Mouse (Mus musculus): ENCODE data around the gene Spryd3. TPM values are rescaled to one million over a fixed set of nuclear protein-coding genes. Genes with fewer than 3 reads are reported as not detected.

Gene Spryd3
- polyA plus RNA-seq, 1 experiment: 12.8 TPM

- Histone ChIP-seq H3K4me1 (ENCODE audit: control insufficient read depth, insufficient read depth, insufficient read length, low read length) (peaks cover 2% of the 10 kb centered on the region; the same call in 1 of the 2 replicates), H3K4me3 (ENCODE audit: insufficient read depth, low read depth, low read length) (no peak overlapping the region), H3K27ac (replicated peaks; ENCODE audit: low read depth, low read length) (no peak overlapping the region)
Observed at GRCm38 (mm10) chr15:102111495-102111829, 24.6 kb downstream of the Spryd3 start.

- H3K4me1 ChIP-seq (ENCODE audit: control insufficient read depth, insufficient read depth, insufficient read length, low read length): peaks cover 5% of the 10 kb centered on the region; the same call in 1 of the 2 replicates
- H3K4me3 ChIP-seq (ENCODE audit: insufficient read depth, low read depth, low read length): no peak overlapping the region
- H3K27ac ChIP-seq (replicated peaks; ENCODE audit: low read depth, low read length): no peak overlapping the region
Observed at GRCm38 (mm10) chr15:102110701-102111494, 25.1 kb downstream of the Spryd3 start.

GRCm38 (mm10) chr15:102110271-102110670 is 25.8 kb downstream of the Spryd3 start:
- Histone ChIP-seq H3K27ac (replicated peaks; ENCODE audit: low read depth, low read length) (no peak overlapping the region), H3K4me3 (ENCODE audit: insufficient read depth, low read depth, low read length) (no peak overlapping the region), H3K4me1 (ENCODE audit: control insufficient read depth, insufficient read depth, insufficient read length, low read length) (peaks cover 8% of the 10 kb centered on the region; the same call in 1 of the 2 replicates)

GRCm38 (mm10) chr15:102108651-102109525 is 27.1 kb downstream of the Spryd3 start:
- Histone ChIP-seq H3K4me1 (ENCODE audit: control insufficient read depth, insufficient read depth, insufficient read length, low read length) (peaks cover 8% of the 10 kb centered on the region; the same call in 1 of the 2 replicates), H3K4me3 (ENCODE audit: insufficient read depth, low read depth, low read length) (no peak overlapping the region), H3K27ac (replicated peaks; ENCODE audit: low read depth, low read length) (0 out of 2 replicates have a peak overlapping the region, but pooled peaks have one; percentile 1)

- H3K27ac ChIP-seq (replicated peaks; ENCODE audit: low read depth, low read length): 0 out of 2 replicates have a peak overlapping the region, but pooled peaks have one; percentile 1
- H3K4me1 ChIP-seq (ENCODE audit: control insufficient read depth, insufficient read depth, insufficient read length, low read length): peaks cover 8% of the 10 kb centered on the region; the same call in 1 of the 2 replicates
- no peak overlapping the region for H3K4me3 ChIP-seq (ENCODE audit: insufficient read depth, low read depth, low read length)
Observed at GRCm38 (mm10) chr15:102107689-102108573, 28.1 kb downstream of the Spryd3 start.

GRCm38 (mm10) chr15:102106754-102107456 is 29.1 kb downstream of the Spryd3 start:
- peaks cover 8% of the 10 kb centered on the region; the same call in 1 of the 2 replicates for H3K4me1 ChIP-seq (ENCODE audit: control insufficient read depth, insufficient read depth, insufficient read length, low read length)

GRCm38 (mm10) chr15:102105764-102106730 is 30.0 kb downstream of the Spryd3 start:
- Histone ChIP-seq H3K4me3 (ENCODE audit: insufficient read depth, low read depth, low read length) (peak overlapping the region; percentile 53), H3K4me1 (ENCODE audit: control insufficient read depth, insufficient read depth, insufficient read length, low read length) (peaks cover 12% of the 10 kb centered on the region; the same call in 1 of the 2 replicates), H3K27ac (replicated peaks; ENCODE audit: low read depth, low read length) (peak overlapping the region; percentile 70)

More at GRCm38 (mm10) chr15:102106754-102107456, 29.1 kb downstream of the Spryd3 start:
- H3K27ac ChIP-seq (replicated peaks; ENCODE audit: low read depth, low read length): no peak overlapping the region
- H3K4me3 ChIP-seq (ENCODE audit: insufficient read depth, low read depth, low read length): no peak overlapping the region; the same call in 1 of the 2 replicates

GRCm38 (mm10) chr15:102105360-102105759 is 30.7 kb downstream of the Spryd3 start:
- Histone ChIP-seq H3K4me3 (ENCODE audit: insufficient read depth, low read depth, low read length) (peak overlapping the region; percentile 78), H3K27ac (replicated peaks; ENCODE audit: low read depth, low read length) (peak overlapping the region; percentile 99), H3K4me1 (ENCODE audit: control insufficient read depth, insufficient read depth, insufficient read length, low read length) (peaks cover 12% of the 10 kb centered on the region; the same call in 1 of the 2 replicates)

- H3K4me1 ChIP-seq (ENCODE audit: control insufficient read depth, insufficient read depth, insufficient read length, low read length): peaks cover 16% of the 10 kb centered on the region
Observed at GRCm38 (mm10) chr15:102103947-102104555, 32.0 kb downstream of the Spryd3 start.

GRCm38 (mm10) chr15:102103371-102103946 is 32.6 kb downstream of the Spryd3 start:
- H3K27ac ChIP-seq (replicated peaks; ENCODE audit: low read depth, low read length): peak overlapping the region; percentile 99
- H3K4me3 ChIP-seq (ENCODE audit: insufficient read depth, low read depth, low read length): peak overlapping the region; percentile 78
- H3K4me1 ChIP-seq (ENCODE audit: control insufficient read depth, insufficient read depth, insufficient read length, low read length): peaks cover 18% of the 10 kb centered on the region

More at GRCm38 (mm10) chr15:102103947-102104555, 32.0 kb downstream of the Spryd3 start:
- Histone ChIP-seq H3K27ac (replicated peaks; ENCODE audit: low read depth, low read length) (peak overlapping the region; percentile 99), H3K4me3 (ENCODE audit: insufficient read depth, low read depth, low read length) (peak overlapping the region; percentile 78)

- peaks cover 24% of the 10 kb centered on the region for H3K4me1 ChIP-seq (ENCODE audit: control insufficient read depth, insufficient read depth, insufficient read length, low read length)
- H3K4me3 ChIP-seq (ENCODE audit: insufficient read depth, low read depth, low read length): peak overlapping the region; percentile 78
- H3K27ac ChIP-seq (replicated peaks; ENCODE audit: low read depth, low read length): peak overlapping the region; percentile 99
Observed at GRCm38 (mm10) chr15:102102548-102103121, 33.4 kb downstream of the Spryd3 start.

All from brown adipose tissue, adult 24 weeks (tissue).